Mouse (Mus musculus) midbrain, embryonic 13.5 days (tissue): ENCODE measurements at regions not wholly inside any gene's neighbourhood (a gene's known extent, or its start where the extent isn't known, plus 50 kb on each side); places are given as distances from the start of the nearest gene placed in this dataset.

Experiments used
- ATAC-seq: fragments of 200-750 bp; cut with Nextera tagmentation; 2 replicates; pipeline ENCODE4 v1.8.0; 2017; ENCODE audit warnings: mild to moderate bottlenecking, moderate TSS enrichment, moderate library complexity
- H3K27ac ChIP-seq: fragments of 300-500 bp; sonication (generic); 2 replicates; pipeline ENCODE4 v1.5.1; 2015; ENCODE audit warnings: inconsistent platforms, mild to moderate bottlenecking, moderate library complexity
- H3K27me3 ChIP-seq: fragments of 300-500 bp; sonication (generic); 2 replicates; pipeline ENCODE4 v1.6.1; 2015; ENCODE audit warnings: mild to moderate bottlenecking, inconsistent platforms
- H3K36me3 ChIP-seq: fragments of 300-500 bp; sonication (generic); 2 replicates; pipeline ENCODE4 v1.6.1; 2015; ENCODE audit warnings: mild to moderate bottlenecking, inconsistent platforms
- H3K4me1 ChIP-seq: fragments of 300-500 bp; sonication (generic); replicated peaks from 2 replicates; pipeline ENCODE4 v1.6.1; 2015; ENCODE audit warnings: inconsistent platforms
- H3K4me2 ChIP-seq: fragments of 300-500 bp; sonication (generic); replicated peaks from 2 replicates; pipeline ENCODE4 v1.6.1; 2015; ENCODE audit warnings: moderate library complexity, mild to moderate bottlenecking, inconsistent platforms
- H3K4me3 ChIP-seq: fragments of 300-500 bp; sonication (generic); replicated peaks from 2 replicates; pipeline ENCODE4 v1.5.1; 2015; ENCODE audit warnings: mild to moderate bottlenecking, inconsistent platforms
- H3K9ac ChIP-seq: fragments of 300-500 bp; sonication (generic); replicated peaks from 2 replicates; pipeline ENCODE4 v1.6.1; 2015; ENCODE audit warnings: mild to moderate bottlenecking, inconsistent platforms
- H3K9me3 ChIP-seq: fragments of 300-500 bp; sonication (generic); 2 replicates; pipeline ENCODE4 v1.6.1; 2016; ENCODE audit warnings: mild to moderate bottlenecking, inconsistent platforms
- WGBS: fragments of 180-500 bp; shearing (Covaris S2); methylation state at CpG from one replicate; pipeline ENCODE4 v1.1.7; 2015; 5-methylcytosine and 5-hydroxymethylcytosine counted together

GRCm38 (mm10) chr13:42526163-42526562 is 154.3 kb upstream of the Phactr1 start:
- no peaks in the 10 kb centered on the region for H3K9me3 ChIP-seq
- H3K9ac ChIP-seq, result no peak overlapping the region
- ATAC-seq, result no peak
- H3K27ac ChIP-seq, result no peak overlapping the region
- no peak overlapping the region for H3K4me3 ChIP-seq
- H3K27me3 ChIP-seq, result no peaks in the 10 kb centered on the region
- H3K4me1 ChIP-seq, result 0 out of 2 replicates have a peak, but pooled peaks cover 4% of the 10 kb centered on the region
- no peaks in the 10 kb centered on the region for H3K36me3 ChIP-seq
- WGBS, result 77% methylated on average over 4 of the region's 4 CpGs
- no peak overlapping the region for H3K4me2 ChIP-seq

GRCm38 (mm10) chr13:42526966-42527365 is 153.5 kb upstream of the Phactr1 start:
- no peak for ATAC-seq
- Histone ChIP-seq H3K9me3 (no peaks in the 10 kb centered on the region), H3K27ac (no peak overlapping the region), H3K27me3 (no peaks in the 10 kb centered on the region), H3K4me1 (0 out of 2 replicates have a peak, but pooled peaks cover 4% of the 10 kb centered on the region), H3K4me3 (no peak overlapping the region), H3K36me3 (no peaks in the 10 kb centered on the region), H3K4me2 (no peak overlapping the region), H3K9ac (no peak overlapping the region)
- 33% methylated on average over 8 of the region's 8 CpGs for WGBS

DNA sequence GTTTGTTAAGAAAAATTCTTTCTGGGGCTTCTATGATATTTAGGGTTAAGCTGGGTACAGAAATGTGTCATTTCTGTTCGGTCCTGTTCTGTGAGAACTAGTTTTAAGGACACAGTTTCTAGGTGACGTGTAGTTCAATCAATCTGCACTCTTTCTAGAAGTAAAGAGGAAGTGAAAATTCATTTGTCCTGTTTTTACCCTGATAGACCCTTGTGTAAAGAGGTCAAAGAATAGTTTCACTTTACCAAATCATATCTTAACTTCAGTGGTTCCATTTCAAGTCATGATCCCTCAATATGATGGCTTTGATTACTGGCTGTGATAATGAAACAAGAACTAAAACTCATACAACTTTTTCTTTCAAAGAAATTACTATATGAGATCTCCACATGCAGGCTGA is 152.3 kb upstream of the Phactr1 start:
- ATAC-seq, result no peak
- no peaks in the 10 kb centered on the region for H3K9me3 ChIP-seq
- 0 out of 2 replicates have a peak, but pooled peaks cover 4% of the 10 kb centered on the region for H3K4me1 ChIP-seq
- H3K27ac ChIP-seq, result no peak overlapping the region
- H3K27me3 ChIP-seq, result no peaks in the 10 kb centered on the region
- 92% methylated on average over 2 of the region's 2 CpGs for WGBS
- H3K9ac ChIP-seq, result no peak overlapping the region
- H3K4me2 ChIP-seq, result no peak overlapping the region
- no peaks in the 10 kb centered on the region for H3K36me3 ChIP-seq
- H3K4me3 ChIP-seq, result no peak overlapping the region

- H3K9me3 ChIP-seq, result peaks cover 6% of the 10 kb centered on the region; the same call in 1 of the 2 replicates
- no peak overlapping the region for H3K4me2 ChIP-seq
- no peaks in the 10 kb centered on the region for H3K36me3 ChIP-seq
- H3K9ac ChIP-seq, result no peak overlapping the region
- H3K27me3 ChIP-seq, result no peaks in the 10 kb centered on the region
- H3K4me3 ChIP-seq, result no peak overlapping the region
- H3K4me1 ChIP-seq, result no peaks in the 10 kb centered on the region
- 78% methylated on average over 7 of the region's 7 CpGs for WGBS
- ATAC-seq, result no peak
- no peak overlapping the region for H3K27ac ChIP-seq
Observed at GRCm38 (mm10) chr13:42536501-42537210, 143.8 kb upstream of the Phactr1 start.

DNA sequence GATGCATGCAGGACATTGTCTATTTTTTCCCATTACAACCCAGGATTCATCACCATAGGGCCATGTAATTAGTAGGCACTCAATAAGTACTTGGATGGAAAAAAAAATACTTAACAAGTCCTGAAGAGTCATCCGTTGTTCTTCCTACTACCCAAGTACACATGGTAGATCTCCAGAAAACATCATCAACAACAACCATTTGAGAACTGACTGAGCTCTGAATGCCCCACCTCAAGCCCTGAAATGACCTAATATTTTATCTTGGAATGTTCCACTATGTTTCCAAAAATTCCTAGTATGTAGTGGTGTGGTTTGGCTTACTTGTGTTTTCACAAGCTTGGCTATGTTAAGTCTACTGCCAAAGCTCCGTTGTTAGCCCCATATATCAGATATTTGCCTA is 142.4 kb upstream of the Phactr1 start:
- no peak for ATAC-seq
- no peaks in the 10 kb centered on the region for H3K27me3 ChIP-seq
- no peaks in the 10 kb centered on the region for H3K36me3 ChIP-seq
- H3K4me2 ChIP-seq, result no peak overlapping the region
- H3K9ac ChIP-seq, result no peak overlapping the region
- no peak overlapping the region for H3K4me3 ChIP-seq
- no peak overlapping the region for H3K27ac ChIP-seq
- H3K4me1 ChIP-seq, result no peaks in the 10 kb centered on the region
- 85% methylated on average over 2 of the region's 2 CpGs for WGBS
- peaks cover 6% of the 10 kb centered on the region; the same call in 1 of the 2 replicates for H3K9me3 ChIP-seq

DNA sequence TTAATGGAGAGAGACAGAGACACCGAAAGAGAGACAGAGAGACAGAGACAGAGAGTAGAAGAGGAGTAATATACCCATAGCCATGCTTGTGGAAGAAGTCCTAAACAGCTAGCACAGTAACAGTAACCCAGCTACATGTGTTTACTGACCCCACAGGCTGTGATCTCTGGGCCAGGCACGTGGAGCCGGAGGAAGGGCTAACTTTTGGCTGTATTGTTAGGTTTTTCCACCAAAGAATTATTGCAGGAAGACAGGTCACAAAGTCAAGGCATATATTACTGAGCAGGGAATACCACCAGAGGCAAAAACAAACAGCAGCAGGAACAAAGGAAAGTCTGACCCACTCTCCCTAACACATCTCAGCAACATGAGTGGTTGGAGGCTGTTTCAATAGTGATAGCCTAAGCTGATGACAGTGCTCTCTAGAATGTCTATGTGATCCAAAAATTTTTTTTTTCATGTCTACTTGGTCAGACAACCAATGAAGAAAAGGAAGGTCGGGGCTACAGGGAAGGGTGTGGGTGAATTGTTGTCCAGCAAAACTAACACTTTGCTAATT is 135.8 kb upstream of the Phactr1 start:
- Histone ChIP-seq H3K4me3 (no peak overlapping the region), H3K9ac (no peak overlapping the region), H3K9me3 (peaks cover 6% of the 10 kb centered on the region; the same call in 1 of the 2 replicates), H3K4me2 (no peak overlapping the region), H3K27me3 (no peaks in the 10 kb centered on the region), H3K27ac (no peak overlapping the region), H3K4me1 (no peaks in the 10 kb centered on the region), H3K36me3 (no peaks in the 10 kb centered on the region)
- no peak for ATAC-seq
- 85% methylated on average over 4 of the region's 4 CpGs for WGBS

- WGBS, result 75% methylated on average over 4 of the region's 4 CpGs
- Histone ChIP-seq H3K27ac (no peak overlapping the region), H3K9ac (no peak overlapping the region), H3K36me3 (no peaks in the 10 kb centered on the region), H3K4me3 (no peak overlapping the region), H3K9me3 (0 out of 2 replicates have a peak, but pooled peaks cover 1% of the 10 kb centered on the region), H3K4me2 (no peak overlapping the region), H3K27me3 (no peaks in the 10 kb centered on the region), H3K4me1 (no peaks in the 10 kb centered on the region)
- ATAC-seq, result no peak
Observed at GRCm38 (mm10) chr13:42546389-42546788, 134.0 kb upstream of the Phactr1 start.

GRCm38 (mm10) chr13:42546851-42547250 is 133.6 kb upstream of the Phactr1 start:
- Histone ChIP-seq H3K36me3 (no peaks in the 10 kb centered on the region), H3K27me3 (no peaks in the 10 kb centered on the region), H3K4me2 (no peak overlapping the region), H3K4me1 (no peaks in the 10 kb centered on the region), H3K9me3 (no peaks in the 10 kb centered on the region), H3K4me3 (no peak overlapping the region), H3K9ac (no peak overlapping the region), H3K27ac (no peak overlapping the region)
- no peak for ATAC-seq
- 91% methylated on average over 10 of the region's 10 CpGs for WGBS

- Histone ChIP-seq H3K4me3 (no peak overlapping the region), H3K36me3 (no peaks in the 10 kb centered on the region), H3K27me3 (no peaks in the 10 kb centered on the region), H3K9me3 (no peaks in the 10 kb centered on the region), H3K9ac (no peak overlapping the region), H3K27ac (no peak overlapping the region), H3K4me1 (no peaks in the 10 kb centered on the region), H3K4me2 (no peak overlapping the region)
- no peak for ATAC-seq
- WGBS, result 75% methylated on average over 5 of the region's 5 CpGs
Observed at GRCm38 (mm10) chr13:42549021-42549559, 131.3 kb upstream of the Phactr1 start.

DNA sequence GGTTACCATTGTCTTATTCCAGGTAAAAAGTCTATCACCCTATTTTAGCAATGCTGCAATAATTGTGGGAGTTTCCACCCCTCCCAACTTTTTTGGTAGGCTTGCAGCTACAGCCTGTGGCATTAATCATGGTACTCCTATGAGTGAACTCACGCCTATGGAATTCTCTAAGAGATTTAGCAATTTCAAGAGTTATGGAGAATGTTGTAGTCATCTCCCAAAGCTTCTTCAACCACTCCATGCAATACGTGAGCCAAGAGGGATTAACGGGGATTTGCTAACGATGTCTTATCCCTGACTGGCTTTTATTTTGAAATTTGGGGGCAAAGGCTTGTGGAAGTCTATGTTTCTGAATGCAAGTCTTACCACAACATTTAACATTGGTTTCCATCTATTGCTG is 125.5 kb upstream of the Phactr1 start:
- H3K27me3 ChIP-seq, result no peaks in the 10 kb centered on the region
- no peak overlapping the region for H3K9ac ChIP-seq
- ATAC-seq, result no peak
- H3K4me3 ChIP-seq, result no peak overlapping the region
- no peaks in the 10 kb centered on the region for H3K36me3 ChIP-seq
- no peaks in the 10 kb centered on the region for H3K9me3 ChIP-seq
- H3K4me1 ChIP-seq, result no peaks in the 10 kb centered on the region
- WGBS, result 88% methylated on average over 4 of the region's 4 CpGs
- H3K27ac ChIP-seq, result no peak overlapping the region
- H3K4me2 ChIP-seq, result no peak overlapping the region

DNA sequence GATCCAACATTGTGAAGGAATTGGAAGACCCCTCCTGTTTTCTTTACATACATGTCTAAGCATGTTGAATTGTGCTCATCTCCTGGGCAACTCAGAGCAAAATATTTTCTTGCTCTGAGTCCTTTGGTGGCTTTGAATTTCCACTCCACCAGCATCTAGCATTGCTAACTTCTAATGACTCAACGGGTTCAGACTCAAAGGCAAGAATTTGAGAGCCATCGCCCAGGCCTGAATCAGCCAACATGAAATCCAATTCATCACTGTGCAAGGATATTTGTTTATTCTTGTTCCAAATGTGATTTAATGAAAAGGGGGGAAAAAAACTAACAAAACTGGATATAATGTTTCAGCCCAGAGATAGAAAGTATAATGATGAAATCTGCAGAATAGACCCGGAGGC is 121.9 kb upstream of the Phactr1 start:
- no peak overlapping the region for H3K4me3 ChIP-seq
- H3K4me2 ChIP-seq, result no peak overlapping the region
- no peak for ATAC-seq
- H3K4me1 ChIP-seq, result no peaks in the 10 kb centered on the region
- H3K36me3 ChIP-seq, result no peaks in the 10 kb centered on the region
- H3K9ac ChIP-seq, result no peak overlapping the region
- no peaks in the 10 kb centered on the region for H3K9me3 ChIP-seq
- H3K27me3 ChIP-seq, result no peaks in the 10 kb centered on the region
- no peak overlapping the region for H3K27ac ChIP-seq
- 85% methylated on average over 3 of the region's 3 CpGs for WGBS

- Histone ChIP-seq H3K4me3 (no peak overlapping the region), H3K27ac (no peak overlapping the region), H3K4me1 (0 out of 2 replicates have a peak, but pooled peaks cover 6% of the 10 kb centered on the region), H3K27me3 (no peaks in the 10 kb centered on the region), H3K9me3 (no peaks in the 10 kb centered on the region), H3K4me2 (no peak overlapping the region), H3K9ac (no peak overlapping the region), H3K36me3 (no peaks in the 10 kb centered on the region)
- WGBS, result 82% methylated on average over 2 of the region's 2 CpGs
- ATAC-seq, result no peak
Observed at GRCm38 (mm10) chr13:42561446-42561845, 119.0 kb upstream of the Phactr1 start.
